Mouse (Mus musculus) E14TG2a.4 (cell line): Measurements from ENCODE around the gene Rbp7.
"Not testable (repeated sequence)": the region's sequence is repeated elsewhere in the genome, so short reads cannot be mapped to it uniquely, and the experiment has no call there.

Experiments used
- H3K27me3 ChIP-seq: 2 replicates; pipeline ENCODE4 v1.6.1; 2014; ENCODE audit warnings: low read length, control low read depth; ENCODE audit not compliant: insufficient read depth
- H3K36me3 ChIP-seq: 2 replicates; pipeline ENCODE4 v1.6.1; 2014; ENCODE audit warnings: low read length, control low read depth; ENCODE audit not compliant: insufficient read depth
- H3K4me1 ChIP-seq: replicated peaks from 2 replicates; pipeline ENCODE4 v1.6.1; 2014; ENCODE audit warnings: low read depth, low read length, control low read depth
- H3K4me3 ChIP-seq: replicated peaks from 2 replicates; pipeline ENCODE4 v1.5.1; 2014; ENCODE audit warnings: mild to moderate bottlenecking, low read length
- H3K9me3 ChIP-seq: 2 replicates; pipeline ENCODE4 v1.6.1; 2014; ENCODE audit warnings: low read length, control low read depth
- CTCF ChIP-seq: conservative IDR thresholded peaks from 2 replicates; pipeline ENCODE4 v1.5.1; 2014; ENCODE audit warnings: low read length
- NANOG ChIP-seq: IDR thresholded peaks from 2 replicates; pipeline ENCODE4 v1.6.1; 2014; ENCODE audit warnings: borderline replicate concordance, low read length, mixed read lengths
- POU5F1 ChIP-seq: IDR thresholded peaks from 2 replicates; pipeline ENCODE4 v1.6.1; 2014; ENCODE audit warnings: low read length, borderline replicate concordance

Rbp7 gene

DNA sequence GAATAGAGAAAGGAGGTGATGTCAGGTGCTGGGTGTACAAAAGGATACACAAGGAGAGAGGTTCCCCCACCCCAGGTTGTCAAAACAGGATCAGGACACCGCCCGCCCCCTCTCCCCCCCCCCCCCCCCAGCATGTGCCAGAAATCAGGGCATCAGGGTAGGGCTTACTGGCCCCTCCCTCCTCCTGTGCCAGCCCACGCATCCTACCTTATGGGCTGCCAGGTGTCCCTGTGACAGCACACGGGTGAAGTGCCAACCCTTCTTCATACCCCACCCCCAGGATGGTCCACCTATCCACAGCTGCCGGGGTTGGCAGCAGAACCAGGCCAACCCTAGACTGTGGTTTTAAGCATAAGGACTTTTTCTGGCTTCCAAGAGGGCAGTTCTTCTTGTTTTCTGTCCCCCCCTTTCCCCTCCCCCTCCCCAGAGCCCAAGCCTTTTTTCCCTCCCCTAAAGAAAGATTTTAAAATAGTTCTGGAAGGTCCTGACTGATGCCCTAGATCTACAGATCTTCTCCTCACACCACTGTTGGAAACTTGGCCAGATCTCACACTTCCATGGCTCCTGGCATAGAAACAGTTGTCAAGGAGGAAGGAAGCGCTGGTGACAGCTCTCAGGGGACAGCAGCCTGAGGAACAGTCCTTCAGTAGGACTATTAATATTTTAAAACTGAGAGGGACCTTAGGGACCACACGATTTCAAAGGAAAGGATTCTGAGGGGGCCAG, 7.0 kb upstream of the Rbp7 start:
- Histone ChIP-seq H3K4me1 (peaks cover 26% of the 10 kb centered on the region), H3K36me3 (no peaks in the 10 kb centered on the region), H3K27me3 (no peaks in the 10 kb centered on the region; the same call in 1 of the 2 replicates), H3K9me3 (no peaks in the 10 kb centered on the region), H3K4me3 (no peak overlapping the region)
- TF ChIP-seq NANOG (no peak), CTCF (no peak), POU5F1 (no peak)

DNA sequence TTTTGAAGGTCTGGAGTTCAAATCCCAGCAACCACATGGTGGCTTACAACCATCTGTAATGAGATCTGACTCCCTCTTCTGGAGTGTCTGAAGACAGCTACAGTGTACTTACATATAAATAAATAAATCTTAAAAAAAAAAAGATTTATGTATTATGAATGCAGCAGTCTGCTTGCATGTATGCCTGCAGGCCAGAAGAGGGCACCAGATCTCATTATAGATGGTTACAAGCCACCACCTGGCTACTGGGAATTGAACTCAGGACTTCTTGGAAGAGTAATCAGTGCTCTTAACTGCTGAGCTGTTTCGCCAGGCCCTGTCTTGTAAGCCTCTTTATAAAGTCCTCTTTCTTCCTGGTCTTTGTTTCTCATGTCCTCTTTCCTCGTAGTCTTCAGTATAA, 5.7 kb upstream of the Rbp7 start:
- not testable (repeated sequence) for H3K27me3 ChIP-seq, H3K36me3 ChIP-seq, H3K4me3 ChIP-seq, H3K9me3 ChIP-seq
- H3K4me1 ChIP-seq, result peaks cover 19% of the 10 kb centered on the region

DNA sequence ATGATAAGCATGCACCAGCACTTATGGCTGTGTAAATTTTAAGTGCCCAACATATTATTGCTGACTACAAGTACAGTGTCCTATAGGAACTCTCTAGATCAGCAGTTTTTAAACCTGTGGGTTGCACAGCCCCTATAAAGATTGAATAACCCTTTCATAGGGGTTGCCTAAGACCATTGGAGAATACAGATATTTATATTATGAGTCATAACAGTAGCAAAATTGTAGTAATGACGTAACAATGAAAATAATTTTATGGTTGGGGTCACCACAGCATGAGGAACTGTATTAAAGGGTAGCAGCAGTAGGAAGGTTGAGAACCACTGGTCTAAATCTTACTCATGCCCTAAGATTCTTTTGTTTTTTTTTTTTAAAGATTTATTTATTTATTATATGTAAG, 4.6 kb upstream of the Rbp7 start:
- no peaks in the 10 kb centered on the region for H3K36me3 ChIP-seq
- TF ChIP-seq NANOG (no peak), CTCF (no peak), POU5F1 (no peak)
- peaks cover 17% of the 10 kb centered on the region for H3K4me1 ChIP-seq
- H3K9me3 ChIP-seq, result no peaks in the 10 kb centered on the region
- H3K4me3 ChIP-seq, result no peak overlapping the region
- peaks cover 5% of the 10 kb centered on the region for H3K27me3 ChIP-seq

DNA sequence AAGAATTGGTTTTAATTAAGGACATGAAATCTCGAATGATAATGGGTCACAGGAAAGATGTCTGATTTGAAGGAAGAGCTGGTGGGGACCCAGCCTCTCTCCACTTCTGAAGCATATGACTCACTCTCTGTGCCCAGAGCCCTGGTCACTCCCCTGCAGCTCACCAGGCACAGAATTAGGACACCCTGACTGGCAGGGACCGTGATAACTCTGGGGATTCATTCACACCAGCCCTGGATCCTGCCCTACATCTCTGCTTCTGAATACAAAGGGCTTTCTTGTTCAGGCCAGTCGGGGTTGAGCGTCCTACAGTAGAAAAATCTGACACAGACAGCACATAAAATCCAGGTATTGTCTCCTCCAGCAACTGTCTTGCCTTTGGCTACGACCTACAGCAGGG, 3.7 kb upstream of the Rbp7 start:
- TF ChIP-seq POU5F1 (no peak), NANOG (no peak), CTCF (no peak)
- Histone ChIP-seq H3K27me3 (peaks cover 11% of the 10 kb centered on the region), H3K4me1 (peaks cover 21% of the 10 kb centered on the region), H3K9me3 (no peaks in the 10 kb centered on the region), H3K4me3 (no peak overlapping the region), H3K36me3 (no peaks in the 10 kb centered on the region)

DNA sequence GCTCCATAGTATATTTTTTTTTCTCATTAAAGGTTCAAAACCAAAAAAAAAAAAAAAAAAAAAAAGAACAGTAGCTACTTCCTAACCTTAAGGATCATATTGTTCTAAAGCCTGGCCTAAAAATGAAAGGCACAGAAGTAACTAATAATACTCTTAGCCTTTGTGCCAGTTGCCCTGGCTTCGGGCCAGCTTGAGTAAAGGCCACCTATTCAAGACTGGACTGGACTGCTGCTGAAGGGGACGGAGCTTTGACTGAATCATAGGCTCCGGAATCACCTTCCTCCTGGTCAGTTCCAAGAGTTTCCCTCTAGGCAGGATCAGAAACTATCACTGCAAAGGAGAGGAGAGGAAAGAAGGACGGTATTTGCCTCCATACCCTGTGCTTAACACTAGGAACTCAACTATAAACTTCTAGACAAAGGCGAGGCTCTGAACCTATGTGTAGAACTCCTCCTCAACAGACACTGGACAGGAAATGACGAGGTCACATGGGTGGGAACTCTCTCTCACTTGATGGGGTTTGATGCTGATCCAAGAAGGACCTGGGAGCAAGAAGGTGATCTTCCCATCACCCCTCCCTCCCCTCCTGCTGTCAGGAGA, 3.2 kb upstream of the Rbp7 start:
- Histone ChIP-seq H3K4me3 (no peak overlapping the region), H3K27me3 (peaks cover 11% of the 10 kb centered on the region), H3K9me3 (no peaks in the 10 kb centered on the region), H3K36me3 (no peaks in the 10 kb centered on the region), H3K4me1 (peaks cover 20% of the 10 kb centered on the region)
- TF ChIP-seq CTCF (no peak), NANOG (no peak), POU5F1 (no peak)

DNA sequence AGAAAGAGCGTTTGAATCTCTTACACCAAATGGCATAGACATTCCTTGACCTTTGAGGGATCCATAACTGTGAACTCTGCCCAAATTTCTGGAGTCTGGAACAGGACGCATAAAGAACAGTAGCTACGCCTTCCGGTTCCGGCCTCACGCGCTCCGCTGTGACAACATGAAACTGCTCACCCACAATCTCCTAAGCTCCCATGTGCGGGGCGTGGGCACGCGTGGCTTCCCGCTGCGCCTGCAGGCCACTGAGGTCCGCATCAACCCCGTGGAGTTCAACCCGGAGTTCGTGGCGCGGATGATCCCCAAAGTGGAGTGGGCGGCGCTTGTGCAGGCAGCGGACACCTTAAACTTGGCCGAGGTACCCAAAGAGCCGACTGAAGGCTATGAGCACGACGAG, 2.4 kb upstream of the Rbp7 start:
- H3K4me1 ChIP-seq, result peaks cover 20% of the 10 kb centered on the region
- not testable (repeated sequence) for H3K9me3 ChIP-seq, H3K4me3 ChIP-seq, H3K36me3 ChIP-seq
- peaks cover 11% of the 10 kb centered on the region for H3K27me3 ChIP-seq

DNA sequence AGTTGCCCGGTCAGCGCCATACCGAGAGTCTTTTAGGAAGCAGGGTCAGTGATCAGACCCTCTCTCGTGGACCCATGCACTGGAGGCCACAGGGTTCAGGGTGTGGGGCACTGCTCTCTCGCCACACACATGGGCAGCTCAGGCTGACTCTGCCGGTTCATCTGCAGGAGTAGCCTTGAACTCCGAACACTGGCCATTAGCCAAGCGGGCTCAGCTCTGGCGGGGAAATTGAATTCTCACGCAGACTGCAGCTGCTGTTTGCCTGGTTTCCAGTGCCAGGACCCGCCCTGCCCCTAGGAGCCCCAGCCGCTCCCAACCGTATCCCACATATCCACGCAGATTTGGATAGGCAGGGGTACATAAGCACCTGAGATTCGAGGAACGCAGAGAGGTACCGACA, 515 bp downstream of the Rbp7 start:
- H3K4me3 ChIP-seq, result peak overlapping the region; percentile 64
- H3K36me3 ChIP-seq, result no peaks in the 10 kb centered on the region
- H3K27me3 ChIP-seq, result peaks cover 11% of the 10 kb centered on the region
- H3K9me3 ChIP-seq, result no peaks in the 10 kb centered on the region
- TF ChIP-seq POU5F1, result no peak
- no peak for TF ChIP-seq NANOG
- H3K4me1 ChIP-seq, result peaks cover 36% of the 10 kb centered on the region

DNA sequence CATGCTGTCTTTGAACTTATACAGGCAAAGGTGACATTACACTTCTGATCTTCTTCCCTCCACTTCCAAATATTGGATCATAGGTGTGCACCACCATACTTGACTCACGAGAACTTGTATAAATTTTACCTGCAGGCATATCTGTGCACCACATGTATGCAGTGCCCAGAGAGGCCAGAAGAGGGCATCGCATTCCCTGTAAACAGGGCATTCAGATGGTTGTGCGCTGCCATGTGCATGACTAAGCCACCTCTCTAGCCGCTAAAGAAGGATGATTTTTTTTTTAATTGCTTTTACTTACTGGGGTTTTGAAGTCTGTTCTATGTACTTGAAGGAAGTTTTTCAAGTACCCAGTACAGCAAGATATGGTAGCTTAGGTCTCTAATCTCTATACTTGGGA, 1.1 kb downstream of the Rbp7 start:
- TF ChIP-seq CTCF (peak; percentile 93), POU5F1 (no peak)
- H3K4me3 ChIP-seq, result no peak overlapping the region
- peaks cover 31% of the 10 kb centered on the region for H3K4me1 ChIP-seq
- H3K36me3 ChIP-seq, result no peaks in the 10 kb centered on the region
- H3K9me3 ChIP-seq, result no peaks in the 10 kb centered on the region
- peaks cover 11% of the 10 kb centered on the region for H3K27me3 ChIP-seq

DNA sequence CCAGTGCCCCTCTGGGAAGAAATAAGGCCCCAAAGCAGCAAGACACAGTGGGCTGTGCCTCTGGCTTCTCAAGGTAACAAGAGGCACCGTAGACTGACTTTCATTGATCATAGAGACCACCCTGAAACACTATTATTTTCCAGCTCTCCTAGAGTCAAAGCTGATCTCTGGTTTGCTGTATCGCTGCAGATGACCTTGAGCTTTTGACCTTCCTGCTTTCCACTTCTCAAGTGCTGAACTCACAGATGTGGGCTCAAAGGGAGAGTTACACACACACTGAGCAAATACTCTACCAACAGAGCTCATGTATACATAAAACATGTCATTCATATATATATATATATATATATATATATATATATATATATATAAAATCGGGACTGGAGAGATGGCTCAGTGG, 4.1 kb downstream of the Rbp7 start:
- 0 out of 2 replicates have a peak, but pooled peaks have one; percentile 28 for TF ChIP-seq NANOG
- no peak for TF ChIP-seq POU5F1
- no peak for TF ChIP-seq CTCF
- peaks cover 11% of the 10 kb centered on the region for H3K27me3 ChIP-seq
- H3K36me3 ChIP-seq, result no peaks in the 10 kb centered on the region
- no peaks in the 10 kb centered on the region for H3K9me3 ChIP-seq
- peaks cover 42% of the 10 kb centered on the region for H3K4me1 ChIP-seq
- H3K4me3 ChIP-seq, result no peak overlapping the region
